Mouse (Mus musculus) kidney, adult 18-20 months (tissue): Measurements from ENCODE around the gene Col15a1.

Experiments
- DNase-seq: peaks from one replicate; pipeline ENCODE4 v3.0.0; 2021

Col15a1 gene

DNA sequence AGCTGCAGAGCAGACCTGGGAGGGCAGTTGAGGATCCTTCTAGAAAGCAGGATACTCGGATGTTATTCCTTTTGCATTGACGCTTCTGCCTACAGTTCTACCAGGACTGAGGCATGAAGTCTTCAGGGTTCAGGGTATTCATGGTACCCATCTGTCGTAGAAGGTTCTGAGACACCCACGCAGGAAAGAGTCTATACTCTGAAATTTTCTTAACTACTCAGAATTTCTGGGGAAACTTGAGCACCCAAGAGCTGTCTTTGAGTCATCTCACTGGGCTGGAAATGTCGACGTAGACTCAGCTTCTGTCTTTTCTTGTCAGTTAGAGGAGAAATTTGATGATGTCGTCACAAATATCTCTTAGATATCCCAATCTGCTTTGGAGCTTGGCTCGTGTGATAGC lies 65.8 kb downstream of the Col15a1 start:
- no peak for DNase-seq

DNA sequence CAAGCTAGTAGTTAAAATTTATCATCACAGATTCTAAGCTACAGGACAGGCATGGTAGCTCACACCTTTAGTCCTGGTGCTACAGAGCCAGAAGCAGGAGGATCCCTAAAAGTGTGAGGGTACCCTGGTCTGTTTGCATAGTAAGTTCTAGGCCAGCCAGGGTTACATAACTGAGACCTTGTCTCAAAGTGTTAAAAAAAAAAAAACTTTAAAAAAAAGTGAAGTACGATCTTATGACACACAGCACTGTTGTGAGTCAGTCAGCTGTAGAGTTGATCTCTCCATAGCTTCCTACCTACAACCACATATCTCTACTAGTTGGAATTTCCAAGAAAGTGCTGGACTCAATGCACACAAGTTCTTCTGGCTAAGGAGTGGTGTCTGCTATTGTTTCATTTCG lies 67.0 kb downstream of the Col15a1 start:
- no peak for DNase-seq

- DNase-seq: no peak
Measured at GRCm38 (mm10) chr4:47278397-47278796, 70.4 kb downstream of the Col15a1 start.

- DNase-seq: no peak
Measured at GRCm38 (mm10) chr4:47279085-47279707, 71.2 kb downstream of the Col15a1 start.

- DNase-seq: no peak
Measured at GRCm38 (mm10) chr4:47280126-47280525, 72.2 kb downstream of the Col15a1 start.

DNA sequence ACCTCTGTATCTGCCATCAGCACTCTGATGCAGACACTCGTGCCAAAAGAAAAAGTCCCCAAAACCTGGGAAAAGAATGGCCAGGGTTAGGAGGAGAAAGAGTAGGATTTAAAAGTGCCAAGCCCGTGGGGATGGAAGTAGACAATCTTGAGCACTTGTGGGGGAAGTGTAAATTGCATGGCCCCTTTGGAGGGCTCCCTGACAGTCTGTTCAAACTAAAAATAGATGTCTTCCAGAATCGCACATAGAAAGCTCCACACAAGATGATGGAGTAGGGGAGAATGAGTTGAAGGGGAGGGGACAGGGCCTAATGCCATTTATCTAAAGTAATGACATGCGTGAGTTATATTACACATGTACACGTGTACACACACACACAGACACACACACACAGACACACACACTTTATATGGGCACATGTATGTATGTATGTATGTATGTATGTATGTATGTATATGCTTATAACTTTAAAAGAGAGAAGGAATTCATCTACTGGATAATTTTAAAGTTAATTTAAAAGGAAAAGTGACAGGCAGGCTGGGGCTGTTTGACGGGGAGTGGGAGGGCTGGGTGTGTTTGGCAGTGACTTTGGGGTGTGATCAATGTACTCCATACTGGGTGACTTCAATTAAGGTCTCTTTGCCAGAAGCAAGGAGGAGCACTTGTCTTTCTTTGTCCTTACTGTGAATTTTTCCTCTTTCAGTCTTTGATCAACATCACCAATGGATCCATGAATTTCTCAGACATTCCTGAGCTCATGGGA lies 74.1 kb downstream of the Col15a1 start:
- DNase-seq: no peak

DNA sequence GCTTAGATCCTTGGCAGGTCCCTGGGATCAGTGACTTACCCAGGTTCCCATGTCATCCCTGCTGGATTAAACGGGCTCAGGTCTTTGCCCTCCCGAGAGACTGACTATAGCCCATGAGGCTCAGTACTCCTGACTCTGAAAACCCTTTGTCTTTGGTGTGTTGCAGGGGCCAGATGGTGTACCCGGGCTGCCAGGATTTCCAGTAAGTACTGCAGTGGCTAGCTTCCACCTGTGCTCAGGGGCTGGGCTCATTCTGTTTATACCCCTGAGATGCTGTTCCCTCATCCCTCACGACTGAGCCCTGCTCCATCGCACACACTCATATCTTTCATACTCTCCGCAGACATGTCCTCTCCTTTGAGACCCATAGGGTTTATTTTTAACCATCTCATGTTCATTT lies 76.3 kb downstream of the Col15a1 start:
- DNase-seq: no peak

GRCm38 (mm10) chr4:47284874-47285273 lies 76.9 kb downstream of the Col15a1 start:
- no peak for DNase-seq

DNA sequence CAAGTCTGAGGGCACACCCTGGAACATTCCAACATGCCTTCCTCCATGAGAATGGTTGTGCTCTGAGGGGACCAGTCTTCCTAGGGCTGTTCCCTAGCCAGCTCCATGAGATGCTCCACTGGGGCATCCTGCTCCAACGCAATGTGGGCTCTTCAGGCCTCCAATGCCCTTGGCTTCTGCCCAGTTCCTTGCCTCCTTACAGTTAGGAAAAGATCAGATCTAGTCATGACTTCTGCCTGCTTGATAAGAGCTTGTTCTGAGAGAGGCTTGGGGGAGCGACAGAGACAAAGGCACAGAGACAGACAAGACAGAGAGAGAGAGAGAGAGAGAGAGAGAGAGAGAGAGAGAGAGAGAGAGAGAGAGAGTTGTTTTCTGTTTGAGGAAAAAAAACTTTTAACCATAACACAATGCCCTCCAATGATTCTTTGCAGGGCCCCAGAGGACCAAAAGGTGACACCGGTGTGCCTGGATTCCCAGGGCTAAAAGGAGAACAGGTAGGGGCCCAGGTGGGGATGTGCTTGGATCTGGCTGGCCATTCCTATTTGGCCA lies 78.7 kb downstream of the Col15a1 start:
- no peak for DNase-seq

GRCm38 (mm10) chr4:47287468-47287867 lies 79.5 kb downstream of the Col15a1 start:
- no peak for DNase-seq

GRCm38 (mm10) chr4:47288306-47288705 lies 80.3 kb downstream of the Col15a1 start:
- DNase-seq: no peak

- DNase-seq: no peak
Measured at GRCm38 (mm10) chr4:47289526-47289925, 81.6 kb downstream of the Col15a1 start.

DNA sequence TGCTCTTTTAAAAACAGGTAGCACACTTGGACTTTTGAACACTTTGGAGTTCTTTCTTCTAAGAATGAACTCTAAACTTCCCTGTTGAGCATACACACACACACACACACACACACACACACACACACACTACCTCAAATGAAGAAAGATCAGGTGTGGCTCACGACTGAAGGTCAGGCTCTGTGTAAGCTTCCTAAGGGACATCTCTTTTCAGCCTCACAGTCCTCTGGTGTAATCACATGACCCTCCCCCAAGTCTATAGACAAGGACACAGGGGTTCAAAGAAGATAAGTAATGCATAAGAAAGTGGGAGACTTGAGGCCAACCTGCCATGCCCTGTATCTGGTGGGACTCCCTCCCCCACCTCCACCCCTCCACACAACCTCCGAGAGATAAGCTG lies 82.5 kb downstream of the Col15a1 start:
- no peak for DNase-seq

DNA sequence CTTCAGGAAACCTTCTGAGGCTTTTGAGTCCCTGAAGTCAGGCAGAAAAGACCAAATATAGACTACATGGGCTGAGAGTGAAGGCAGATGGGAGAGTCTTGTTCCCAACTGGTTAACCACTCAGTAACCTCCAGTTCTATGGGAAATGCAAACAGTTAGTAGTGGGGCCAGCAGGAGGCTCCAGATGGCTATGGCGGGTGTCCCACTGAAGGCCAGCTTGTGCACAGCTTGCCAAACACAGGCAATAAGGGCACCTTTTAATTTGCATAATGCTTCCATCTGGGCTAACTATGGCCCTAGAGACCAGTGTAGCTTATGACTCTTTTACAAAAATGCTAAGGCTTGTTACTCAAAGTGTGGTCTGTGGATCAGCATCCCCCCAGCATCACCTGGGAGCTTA lies 83.1 kb downstream of the Col15a1 start:
- DNase-seq: no peak

- no peak for DNase-seq
Measured at GRCm38 (mm10) chr4:47292956-47293355, 85.0 kb downstream of the Col15a1 start.

GRCm38 (mm10) chr4:47293771-47294543 lies 86.0 kb downstream of the Col15a1 start:
- peak; percentile 11 for DNase-seq

GRCm38 (mm10) chr4:47294544-47295070 lies 86.6 kb downstream of the Col15a1 start:
- no peak for DNase-seq

GRCm38 (mm10) chr4:47295547-47295946 lies 87.6 kb downstream of the Col15a1 start:
- no peak for DNase-seq

GRCm38 (mm10) chr4:47300701-47301100 lies 92.7 kb downstream of the Col15a1 start:
- no peak for DNase-seq

- no peak for DNase-seq
Measured at GRCm38 (mm10) chr4:47302610-47303009, 94.6 kb downstream of the Col15a1 start.

DNA sequence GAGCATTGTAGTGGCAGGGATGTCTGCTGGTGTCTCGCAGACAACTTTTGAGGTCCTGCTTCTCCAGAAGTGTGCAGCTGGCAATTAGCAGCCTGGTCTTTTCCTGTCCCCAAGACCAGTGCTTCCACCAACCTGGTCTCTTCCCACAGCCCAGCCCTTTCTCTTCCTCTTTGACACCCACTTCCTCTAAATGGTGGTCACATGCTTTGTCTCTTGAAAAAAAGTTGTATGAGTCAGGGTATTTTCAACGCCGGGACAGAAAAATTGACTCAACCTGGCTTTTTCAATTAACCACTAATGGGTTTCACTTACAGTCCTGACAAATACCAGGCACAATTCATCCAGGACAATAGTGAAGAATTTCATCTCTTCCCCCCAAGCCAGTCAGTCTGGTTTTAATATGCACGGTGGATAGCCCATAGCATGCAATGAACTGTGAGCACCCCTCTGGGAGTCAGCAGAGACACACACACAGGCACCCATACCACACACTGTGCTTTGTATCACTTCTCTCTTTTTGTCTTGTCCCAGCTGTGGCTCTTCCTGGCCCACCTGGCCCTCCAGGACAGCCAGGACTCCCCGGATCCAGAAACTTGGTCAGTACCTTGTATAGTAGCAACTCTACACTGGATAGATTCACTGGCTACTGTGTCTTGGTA lies 95.5 kb downstream of the Col15a1 start:
- DNase-seq: no peak

DNA sequence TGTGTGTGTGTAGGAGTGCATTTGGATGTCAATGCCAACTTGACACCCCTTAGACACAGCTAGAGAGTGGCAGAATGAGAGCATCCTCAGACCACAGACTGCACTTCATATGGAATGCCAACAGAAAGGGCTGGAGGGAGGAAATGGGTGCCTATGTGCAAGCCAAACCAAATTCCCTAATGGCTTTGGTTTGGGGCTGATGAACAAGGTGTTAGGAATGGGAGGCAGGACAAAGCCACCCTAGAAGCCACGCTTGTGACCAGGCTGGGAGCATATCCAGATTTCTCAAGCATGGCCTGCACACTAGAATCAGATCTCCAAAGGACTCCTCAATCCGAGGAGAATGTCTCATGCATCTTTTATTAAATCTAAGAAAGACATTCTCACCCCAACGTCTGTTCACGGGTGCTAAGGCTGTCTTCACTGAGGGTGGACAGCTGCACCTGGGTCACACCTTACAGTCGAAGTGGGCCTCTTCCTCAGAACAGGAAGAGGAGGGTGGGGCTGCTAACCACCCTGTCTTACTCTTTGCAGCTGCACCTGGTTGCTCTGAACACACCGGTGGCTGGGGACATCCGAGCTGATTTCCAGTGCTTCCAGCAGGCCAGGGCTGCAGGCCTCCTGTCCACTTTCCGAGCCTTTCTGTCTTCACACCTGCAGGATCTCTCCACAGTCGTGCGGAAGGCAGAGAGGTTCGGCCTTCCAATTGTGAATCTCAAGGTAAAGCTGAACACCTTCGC lies 102.1 kb downstream of the Col15a1 start:
- no peak for DNase-seq
